Mouse (Mus musculus) thymus, adult 2 months (tissue): ENCODE data around the gene Eif3b. TPM values are rescaled to one million over a fixed set of nuclear protein-coding genes. Genes with fewer than 3 reads are reported as not detected.
"Not testable (repeated sequence)": the region's sequence is repeated elsewhere in the genome, so short reads cannot be mapped to it uniquely, and the experiment has no call there.

Experiments
- DNase-seq: peaks from one replicate; pipeline ENCODE4 v3.0.0; 2021
- H3K27ac ChIP-seq: fragments of 200-500 bp; 2 replicates; pipeline ENCODE4 v1.5.1; 2012; ENCODE audit warnings: low read length, control low read depth; ENCODE audit not compliant: control insufficient read depth, insufficient read depth
- H3K27me3 ChIP-seq: fragments of 200-500 bp; 2 replicates; pipeline ENCODE4 v1.6.1; 2012; ENCODE audit warnings: mild to moderate bottlenecking, low read length, moderate library complexity, mixed read lengths; ENCODE audit not compliant: control insufficient read depth, insufficient read depth
- H3K36me3 ChIP-seq: fragments of 200-500 bp; 2 replicates; pipeline ENCODE4 v1.6.1; 2012; ENCODE audit warnings: mild to moderate bottlenecking, low read length, moderate library complexity; ENCODE audit not compliant: control insufficient read depth, insufficient read depth
- H3K4me1 ChIP-seq: fragments of 200-500 bp; replicated peaks from 2 replicates; pipeline ENCODE4 v1.6.1; 2012; ENCODE audit warnings: low read length; ENCODE audit not compliant: control insufficient read depth, insufficient read depth
- H3K4me3 ChIP-seq: fragments of 200-500 bp; 2 replicates; pipeline ENCODE4 v1.5.1; 2012; ENCODE audit warnings: mild to moderate bottlenecking, low read length, control low read depth, moderate library complexity; ENCODE audit not compliant: control insufficient read depth, insufficient read depth
- CTCF ChIP-seq: fragments of 200-500 bp; IDR thresholded peaks from 2 replicates; pipeline ENCODE4 v1.5.1; 2012; ENCODE audit warnings: mild to moderate bottlenecking, control low read depth, low read length, moderate library complexity, borderline replicate concordance; ENCODE audit not compliant: control insufficient read depth, poor library complexity, insufficient read depth; ENCODE audit errors: extremely low read depth
- POLR2A ChIP-seq: fragments of 200-500 bp; IDR thresholded peaks from 2 replicates; pipeline ENCODE4 v1.6.1; 2012; ENCODE audit warnings: mild to moderate bottlenecking, low read length, control low read depth, moderate library complexity; ENCODE audit not compliant: control insufficient read depth, poor library complexity, insufficient read depth; ENCODE audit errors: extremely low read depth
- WGBS: fragments of 180-500 bp; shearing (Covaris S2); methylation state at CpG from one replicate; pipeline ENCODE4 v1.1.7; 2018; 5-methylcytosine and 5-hydroxymethylcytosine counted together
- polyA plus RNA-seq: library from polyadenylated mRNA; depleted of rRNA; stranded (reverse); fragments of >200 nt; gene quantifications from 2 replicates; pipeline ENCODE4 v1.2.3, GENCODE M21; 2012

Eif3b gene
- polyA plus RNA-seq, 1 experiment, result 114 TPM

- no peak overlapping the region for H3K4me3 ChIP-seq
- H3K27me3 ChIP-seq, result no peaks in the 10 kb centered on the region
- no peak overlapping the region for H3K27ac ChIP-seq
- TF ChIP-seq POLR2A, result no peak
- TF ChIP-seq CTCF, result no peak
- peaks cover 49% of the 10 kb centered on the region for H3K36me3 ChIP-seq
- DNase-seq, result no peak
- WGBS, result 96% methylated on average over 3 of the region's 3 CpGs
- H3K4me1 ChIP-seq, result no peaks in the 10 kb centered on the region
Observed at GRCm38 (mm10) chr5:140441406-140441805, 22.3 kb downstream of the Eif3b start.

- WGBS, result 98% methylated on average over 4 of the region's 4 CpGs
- no peak for TF ChIP-seq CTCF
- TF ChIP-seq POLR2A, result no peak
- H3K36me3 ChIP-seq, result peaks cover 35% of the 10 kb centered on the region
- H3K27me3 ChIP-seq, result no peaks in the 10 kb centered on the region
- no peak overlapping the region for H3K27ac ChIP-seq
- H3K4me1 ChIP-seq, result no peaks in the 10 kb centered on the region
- no peak for DNase-seq
- no peak overlapping the region for H3K4me3 ChIP-seq
Observed at GRCm38 (mm10) chr5:140444012-140444411, 24.9 kb downstream of the Eif3b start.

- no peaks in the 10 kb centered on the region for H3K4me1 ChIP-seq
- DNase-seq, result no peak
- no peak for TF ChIP-seq CTCF
- H3K4me3 ChIP-seq, result no peak within 1 kb of the TSS
- peaks cover 29% of the 10 kb centered on the region for H3K36me3 ChIP-seq
- H3K27ac ChIP-seq, result no peak within 1 kb of the TSS
- 92% methylated on average over 5 of the region's 5 CpGs for WGBS
- no peaks in the 10 kb centered on the region for H3K27me3 ChIP-seq
Observed at GRCm38 (mm10) chr5:140445345-140445744, 26.2 kb downstream of the Eif3b start, which contains the start of gene Gm4869. Gm4869 (plus strand) TSS chr5:140445645.

- Histone ChIP-seq H3K4me3 (no peak overlapping the region), H3K36me3 (peaks cover 24% of the 10 kb centered on the region), H3K4me1 (no peaks in the 10 kb centered on the region), H3K27me3 (no peaks in the 10 kb centered on the region), H3K27ac (no peak overlapping the region)
- WGBS, result 81% methylated on average over 7 of the region's 7 CpGs
- no peak for DNase-seq
- TF ChIP-seq POLR2A, result no peak
- TF ChIP-seq CTCF, result no peak
Observed at GRCm38 (mm10) chr5:140446054-140446453, 26.9 kb downstream of the Eif3b start.

GRCm38 (mm10) chr5:140454488-140454887, 35.4 kb downstream of the Eif3b start:
- no peaks in the 10 kb centered on the region for H3K4me1 ChIP-seq
- no peak overlapping the region for H3K4me3 ChIP-seq
- H3K36me3 ChIP-seq, result no peaks in the 10 kb centered on the region
- H3K27me3 ChIP-seq, result no peaks in the 10 kb centered on the region
- no peak overlapping the region for H3K27ac ChIP-seq
- TF ChIP-seq POLR2A, result no peak
- no peak for TF ChIP-seq CTCF
- DNase-seq, result no peak

GRCm38 (mm10) chr5:140455466-140455865, 36.3 kb downstream of the Eif3b start:
- TF ChIP-seq POLR2A, result no peak
- TF ChIP-seq CTCF, result no peak
- DNase-seq, result no peak
- H3K4me3 ChIP-seq, result no peak overlapping the region
- H3K36me3 ChIP-seq, result no peaks in the 10 kb centered on the region
- no peaks in the 10 kb centered on the region for H3K4me1 ChIP-seq
- H3K27me3 ChIP-seq, result no peaks in the 10 kb centered on the region
- WGBS, result 88% methylated on average over 2 of the region's 2 CpGs
- H3K27ac ChIP-seq, result no peak overlapping the region

- Histone ChIP-seq H3K27me3 (no peaks in the 10 kb centered on the region), H3K4me3 (no peak overlapping the region), H3K4me1 (no peaks in the 10 kb centered on the region), H3K27ac (no peak overlapping the region), H3K36me3 (no peaks in the 10 kb centered on the region)
- DNase-seq, result no peak
- TF ChIP-seq POLR2A, result no peak
- no peak for TF ChIP-seq CTCF
- WGBS, result 57% methylated on average over 3 of the region's 3 CpGs
Observed at GRCm38 (mm10) chr5:140461476-140461875, 42.3 kb downstream of the Eif3b start.

- H3K36me3 ChIP-seq, H3K27ac ChIP-seq, H3K4me3 ChIP-seq, H3K27me3 ChIP-seq, H3K4me1 ChIP-seq, DNase-seq: not testable (repeated sequence)
- 87% methylated on average over 2 of the region's 2 CpGs for WGBS
Observed at GRCm38 (mm10) chr5:140463151-140463550, 44.0 kb downstream of the Eif3b start.
